Mouse (Mus musculus): ENCODE measurements around the gene Dysf.
"Not testable (repeated sequence)": the region's sequence is repeated elsewhere in the genome, so short reads cannot be mapped to it uniquely, and the experiment has no call there.

DNA sequence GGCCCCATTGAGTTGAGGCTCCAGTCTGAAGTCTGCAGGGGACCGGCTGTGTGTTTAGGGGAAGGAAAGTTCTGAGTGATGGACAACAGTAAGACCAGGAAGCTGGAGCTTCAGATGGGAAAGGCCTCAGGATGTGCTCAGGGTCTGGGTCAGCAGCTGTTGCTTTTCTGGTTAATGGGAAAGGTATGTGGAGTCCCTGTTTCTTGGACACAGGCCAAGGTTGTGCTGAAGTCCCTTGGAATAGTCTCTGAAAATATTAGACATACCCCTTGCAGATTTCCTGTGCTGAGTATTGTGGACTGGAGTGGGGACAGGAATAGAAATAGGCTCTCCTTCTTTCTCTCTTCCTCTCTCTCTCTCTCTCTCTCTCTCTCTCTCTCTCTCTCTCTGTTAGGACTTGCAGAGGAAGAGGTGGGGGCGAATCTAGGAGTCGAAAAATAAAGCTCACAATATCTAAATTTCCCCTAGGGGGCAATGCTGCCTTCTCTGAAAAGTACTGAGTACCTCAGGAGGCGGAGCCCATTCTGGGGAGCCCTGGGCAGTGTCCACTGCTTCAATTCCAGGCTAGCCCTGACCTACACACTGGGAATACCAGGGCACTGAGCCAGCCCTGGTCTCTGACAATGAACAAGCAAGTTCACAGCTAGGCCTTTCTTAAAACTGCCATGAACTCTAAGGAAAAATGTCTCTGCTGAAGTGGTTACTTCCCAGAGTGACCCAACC, 6.7 kb downstream of the Dysf start:
- TF ChIP-seq EP300 (IDR thresholded peaks at IDR 0.05; ENCODE audit: low read depth): not testable (repeated sequence)
- 0 out of 2 replicates have a peak, but pooled peaks have one; percentile 6 for TF ChIP-seq CTCF (IDR thresholded peaks at IDR 0.05; ENCODE audit: low read depth)

Measured in liver, embryonic 14.5 days (tissue).